Mouse (Mus musculus) cerebellum, postnatal 25 days (tissue): ENCODE data around the gene Acap3.

ENCODE experiments used
- DNase-seq, 2 experiments: peaks; one replicate each; pipeline ENCODE4 v3.0.0; 2021; ENCODE audit warnings: mixed read lengths in 2 of 2

Acap3 gene

DNA sequence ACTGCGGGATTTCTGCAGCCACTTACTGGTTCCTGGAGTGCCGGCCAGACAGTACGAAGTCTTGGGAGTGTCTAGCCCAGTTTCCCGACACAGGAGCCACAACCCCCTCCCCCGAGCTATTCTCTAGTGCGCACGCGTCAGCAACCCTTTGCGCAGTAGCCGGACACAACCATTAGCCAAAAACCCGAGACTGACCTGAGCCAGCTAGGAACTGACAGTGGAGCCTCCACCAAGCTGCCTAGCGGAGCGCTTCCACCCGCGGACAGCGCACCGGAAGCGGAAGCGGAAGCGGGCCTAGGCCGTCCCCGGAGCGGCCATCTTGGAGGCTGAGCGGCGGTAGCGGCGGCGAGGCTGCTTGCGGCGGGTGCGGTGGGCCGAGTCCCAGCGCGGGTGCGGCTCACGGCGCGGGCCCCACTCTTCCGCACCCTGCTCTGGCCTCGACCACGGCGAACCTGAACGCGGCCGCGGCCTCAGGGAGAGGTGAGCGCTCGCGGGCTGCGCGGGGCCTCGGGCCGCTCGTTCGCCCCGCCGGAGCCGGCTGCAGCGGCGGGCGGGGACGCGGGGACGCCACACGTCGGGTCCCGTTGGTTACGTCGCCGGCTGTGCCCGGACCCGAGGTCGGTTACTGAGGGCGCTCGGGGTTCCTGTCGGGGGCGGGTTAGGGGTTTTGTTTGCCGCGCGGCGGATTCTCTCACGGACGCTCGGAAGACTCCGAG, 52.1 kb downstream of the Acap3 start, which contains the start of gene Ube2j2:
Gene Ube2j2, plus strand, starts transcription at position 298 of the 716 bp plus-strand sequence.
- peak; percentile 97 to 100 for DNase-seq

DNA sequence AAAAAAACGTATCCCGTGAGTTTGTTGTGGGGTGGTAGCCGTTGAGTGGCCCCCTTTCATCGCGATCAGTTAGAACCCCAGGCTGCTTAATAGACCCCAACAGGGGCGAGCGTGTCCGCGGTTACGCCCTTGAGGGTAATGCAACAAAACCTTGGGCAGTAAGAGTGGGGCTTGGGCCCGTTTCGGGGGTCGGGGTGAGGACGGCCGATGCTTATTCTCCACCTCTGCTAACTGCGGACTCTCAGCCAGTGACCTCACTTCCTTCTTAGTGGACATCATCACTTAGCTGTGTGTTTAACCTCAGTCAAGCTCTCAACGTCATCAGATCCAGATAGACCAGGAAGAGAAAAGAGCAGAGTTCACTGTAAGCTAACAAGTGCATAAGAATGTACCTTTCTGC, 52.6 kb downstream of the Acap3 start:
- DNase-seq, result peak in 1 of 2 experiments; percentile 28

DNA sequence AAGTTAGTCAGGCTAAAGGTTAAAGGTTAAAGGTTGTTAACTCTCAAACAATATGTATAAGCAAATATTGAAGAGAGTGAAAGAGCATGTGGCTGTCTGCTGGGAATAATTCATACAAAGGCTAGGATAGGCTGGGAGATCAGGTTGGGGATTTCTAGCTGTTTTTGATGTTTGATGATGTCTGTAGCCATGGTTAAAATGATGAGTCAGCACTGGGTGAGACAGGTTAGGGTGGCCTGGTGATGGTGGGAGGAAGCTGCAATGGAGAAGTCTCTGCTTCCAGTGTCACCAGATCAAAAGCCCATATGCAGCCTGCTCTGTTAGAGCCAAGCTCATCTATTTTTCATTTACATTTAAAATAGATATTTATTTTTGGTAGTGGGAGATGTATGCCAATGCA, 55.5 kb downstream of the Acap3 start:
- DNase-seq, result no peak

DNA sequence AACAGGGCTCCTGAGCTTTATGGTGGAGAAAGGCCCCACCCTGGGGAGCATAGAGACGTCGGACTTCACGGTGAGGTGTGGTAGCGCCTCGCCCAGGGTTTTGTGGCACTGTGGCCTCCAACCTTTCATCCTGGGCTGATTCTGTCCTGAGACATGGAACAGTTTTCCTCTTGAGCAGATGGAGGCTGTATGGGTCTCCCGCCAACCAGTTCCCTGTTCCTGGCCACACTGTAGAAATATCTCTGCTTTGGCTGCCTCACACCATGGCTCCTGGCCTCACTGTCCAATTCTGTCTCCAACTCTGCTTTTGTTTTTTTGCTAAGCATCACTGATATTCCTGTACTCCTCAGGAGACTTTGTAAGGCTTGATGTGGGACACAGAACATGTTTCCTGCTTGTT, 63.9 kb downstream of the Acap3 start:
- peak; percentile 58 to 68 for DNase-seq
